Mouse (Mus musculus) kidney, postnatal 0 days (tissue): ENCODE results near the gene Fndc3a. TPM values are rescaled to one million over a fixed set of nuclear protein-coding genes. Genes with fewer than 3 reads are reported as not detected.

Experiments
- ATAC-seq: fragments of 200-750 bp; cut with Nextera tagmentation; replicated peaks from 2 replicates; pipeline ENCODE4 v1.8.0; 2017; ENCODE audit warnings: low read depth, moderate number of reproducible peaks, moderate TSS enrichment, moderate library complexity; ENCODE audit not compliant: low FRiP score
- DNase-seq: peaks from one replicate; pipeline ENCODE4 v3.0.0-alpha.2; 2016; ENCODE audit warnings: low spot score
- H3K27ac ChIP-seq: fragments of 300-500 bp; sonication (generic); 2 replicates; pipeline ENCODE4 v1.5.1; 2014; ENCODE audit warnings: mild to moderate bottlenecking
- H3K27me3 ChIP-seq: fragments of 300-500 bp; sonication (generic); 2 replicates; pipeline ENCODE4 v1.6.1; 2014; ENCODE audit warnings: low read length, mixed read lengths; ENCODE audit not compliant: insufficient read depth
- H3K36me3 ChIP-seq: fragments of 300-500 bp; sonication (generic); 2 replicates; pipeline ENCODE4 v1.6.1; 2014; ENCODE audit warnings: low read length, mixed read lengths; ENCODE audit not compliant: insufficient read depth
- H3K4me1 ChIP-seq: fragments of 300-500 bp; sonication (generic); replicated peaks from 2 replicates; pipeline ENCODE4 v1.6.1; 2014; ENCODE audit warnings: antibody characterized with exemption, low read length, mixed read lengths; ENCODE audit not compliant: insufficient read depth
- H3K4me2 ChIP-seq: fragments of 300-500 bp; sonication (generic); 2 replicates; pipeline ENCODE4 v1.6.1; 2014; ENCODE audit warnings: mild to moderate bottlenecking, low read length, moderate library complexity, mixed read lengths
- H3K4me3 ChIP-seq: fragments of 300-500 bp; sonication (generic); replicated peaks from 2 replicates; pipeline ENCODE4 v1.5.1; 2014; ENCODE audit warnings: low read depth, low read length
- H3K9ac ChIP-seq: fragments of 300-500 bp; sonication (generic); 2 replicates; pipeline ENCODE4 v1.6.1; 2014; ENCODE audit warnings: low read depth, low read length
- H3K9me3 ChIP-seq: fragments of 300-500 bp; sonication (generic); replicated peaks from 2 replicates; pipeline ENCODE4 v1.6.1; 2016; ENCODE audit warnings: low read length, inconsistent platforms, mixed read lengths
- CTCF ChIP-seq: IDR thresholded peaks from 2 replicates; pipeline ENCODE4 v1.5.1; 2016; ENCODE audit warnings: antibody characterized with exemption, low read depth, mild to moderate bottlenecking, moderate library complexity
- WGBS: fragments of 180-500 bp; shearing (Covaris S2); extraction: QIAGEN DNeasy Blood & Tissue Kit; methylation state at CpG from one replicate; pipeline ENCODE4 v1.1.7; 2014; 5-methylcytosine and 5-hydroxymethylcytosine counted together
- polyA plus RNA-seq: library from polyadenylated mRNA; unstranded; fragments of >200 nt; fragmentation: Nextera tagmentation; extraction: Ambion mirVana; gene quantifications from 2 replicates; pipeline ENCODE4 v1.2.1, GENCODE M21; 2015

The Fndc3a gene
- polyA plus RNA-seq, 1 experiment from 2014 or later = 36.6 TPM

- 91% methylated on average over 5 of the region's 5 CpGs for WGBS
- ATAC-seq (peak; percentile 76), DNase-seq (no peak)
- peaks cover 7% of the 10 kb centered on the region; the same call in 1 of the 2 replicates for H3K27me3 ChIP-seq
- no peak overlapping the region for H3K9ac ChIP-seq
- peaks cover 4% of the 10 kb centered on the region; the same call in 1 of the 2 replicates for H3K4me1 ChIP-seq
- H3K9me3 ChIP-seq = no peaks in the 10 kb centered on the region
- H3K36me3 ChIP-seq = peaks cover 8% of the 10 kb centered on the region; the same call in 1 of the 2 replicates
- H3K27ac ChIP-seq = no peak overlapping the region
- no peak for TF ChIP-seq CTCF
- no peak overlapping the region for H3K4me3 ChIP-seq
- H3K4me2 ChIP-seq = no peak overlapping the region
Observed at GRCm38 (mm10) chr14:72536392-72537017, 173.3 kb downstream of the Fndc3a start.

GRCm38 (mm10) chr14:72533862-72534261 is 175.9 kb downstream of the Fndc3a start:
- ATAC-seq = peak; percentile 82
- WGBS = 51% methylated on average over 7 of the region's 7 CpGs

GRCm38 (mm10) chr14:72532028-72532917 is 177.5 kb downstream of the Fndc3a start:
- Histone ChIP-seq H3K4me3 (peak overlapping the region; percentile 32), H3K9me3 (no peaks in the 10 kb centered on the region), H3K9ac (no peak overlapping the region; the same call in 1 of the 2 replicates), H3K4me1 (peaks cover 4% of the 10 kb centered on the region; the same call in 1 of the 2 replicates), H3K27ac (no peak overlapping the region), H3K36me3 (no peaks in the 10 kb centered on the region), H3K27me3 (peaks cover 7% of the 10 kb centered on the region; the same call in 1 of the 2 replicates), H3K4me2 (peak overlapping the region; percentile 59)
- DNase-seq = peak; percentile 37
- peak; percentile 40; the same call in 1 of the 2 replicates for ATAC-seq
- WGBS = 2% methylated on average over 54 of the region's 54 CpGs
- TF ChIP-seq CTCF = no peak

More at GRCm38 (mm10) chr14:72533862-72534261, 175.9 kb downstream of the Fndc3a start:
- no peak overlapping the region for H3K9ac ChIP-seq
- H3K4me3 ChIP-seq = no peak overlapping the region
- no peaks in the 10 kb centered on the region for H3K36me3 ChIP-seq
- H3K4me2 ChIP-seq = no peak overlapping the region
- peaks cover 7% of the 10 kb centered on the region; the same call in 1 of the 2 replicates for H3K27me3 ChIP-seq
- peaks cover 4% of the 10 kb centered on the region; the same call in 1 of the 2 replicates for H3K4me1 ChIP-seq
- no peaks in the 10 kb centered on the region for H3K9me3 ChIP-seq
- TF ChIP-seq CTCF = no peak
- no peak for DNase-seq
- no peak overlapping the region for H3K27ac ChIP-seq

GRCm38 (mm10) chr14:72527126-72527525 is 182.7 kb downstream of the Fndc3a start:
- H3K4me2 ChIP-seq = no peak overlapping the region
- H3K36me3 ChIP-seq = no peaks in the 10 kb centered on the region
- no peaks in the 10 kb centered on the region for H3K9me3 ChIP-seq
- DNase-seq (no peak), ATAC-seq (no peak)
- no peak overlapping the region for H3K9ac ChIP-seq
- H3K27me3 ChIP-seq = no peaks in the 10 kb centered on the region
- no peak overlapping the region for H3K27ac ChIP-seq
- H3K4me1 ChIP-seq = peaks cover under 1% of the 10 kb centered on the region; the same call in 1 of the 2 replicates
- no peak for TF ChIP-seq CTCF
- no peak overlapping the region for H3K4me3 ChIP-seq
- WGBS = 48% methylated on average over 1 of the region's 1 CpGs

GRCm38 (mm10) chr14:72519561-72519960 is 190.2 kb downstream of the Fndc3a start:
- H3K27ac ChIP-seq = no peak overlapping the region
- DNase-seq = no peak
- no peak overlapping the region for H3K4me3 ChIP-seq
- H3K4me2 ChIP-seq = no peak overlapping the region
- H3K27me3 ChIP-seq = no peaks in the 10 kb centered on the region
- WGBS = 24% methylated on average over 2 of the region's 2 CpGs
- H3K9ac ChIP-seq = no peak overlapping the region
- no peaks in the 10 kb centered on the region for H3K4me1 ChIP-seq
- TF ChIP-seq CTCF = no peak
- H3K36me3 ChIP-seq = no peaks in the 10 kb centered on the region
- ATAC-seq = no peak
- H3K9me3 ChIP-seq = no peaks in the 10 kb centered on the region

- Histone ChIP-seq H3K27ac (no peak overlapping the region), H3K4me1 (no peaks in the 10 kb centered on the region), H3K36me3 (no peaks in the 10 kb centered on the region), H3K9me3 (no peaks in the 10 kb centered on the region), H3K27me3 (no peaks in the 10 kb centered on the region), H3K4me2 (no peak overlapping the region), H3K9ac (no peak overlapping the region), H3K4me3 (no peak overlapping the region)
- DNase-seq = peak; percentile 49
- WGBS = 52% methylated on average over 6 of the region's 6 CpGs
- no peak for TF ChIP-seq CTCF
- ATAC-seq = no peak
Observed at GRCm38 (mm10) chr14:72518786-72519185, 191.0 kb downstream of the Fndc3a start.
